Mouse (Mus musculus) spleen, postnatal 14 days (tissue): Measurements from ENCODE around the gene Klf15.

Experiments used
- DNase-seq, 2 experiments: peaks; one replicate each; pipeline ENCODE4 v3.0.0; 2021 to 2022; ENCODE audit warnings: low spot score in 2 of 2

Gene Klf15

GRCm38 (mm10) chr6:90465028-90465640 is 2.8 kb downstream of the Klf15 start:
- no peak for DNase-seq

- no peak for DNase-seq
Observed at GRCm38 (mm10) chr6:90466079-90466478, 3.7 kb downstream of the Klf15 start.

GRCm38 (mm10) chr6:90466847-90467410 is 4.6 kb downstream of the Klf15 start:
- DNase-seq = no peak

- DNase-seq = no peak
Observed at GRCm38 (mm10) chr6:90468216-90468615, 5.8 kb downstream of the Klf15 start.

GRCm38 (mm10) chr6:90469041-90469440 is 6.7 kb downstream of the Klf15 start:
- no peak for DNase-seq

- no peak for DNase-seq
Observed at GRCm38 (mm10) chr6:90470255-90470654, 7.9 kb downstream of the Klf15 start.

- DNase-seq = no peak
Observed at GRCm38 (mm10) chr6:90470947-90471541, 8.7 kb downstream of the Klf15 start.

- no peak for DNase-seq
Observed at GRCm38 (mm10) chr6:90472079-90472478, 9.7 kb downstream of the Klf15 start.

GRCm38 (mm10) chr6:90472697-90473096 is 10.3 kb downstream of the Klf15 start:
- no peak for DNase-seq

GRCm38 (mm10) chr6:90473630-90474360 is 11.4 kb downstream of the Klf15 start:
- no peak for DNase-seq

- DNase-seq = no peak
Observed at GRCm38 (mm10) chr6:90474361-90474750, 12.0 kb downstream of the Klf15 start.

- DNase-seq = no peak
Observed at GRCm38 (mm10) chr6:90475176-90475853, 12.9 kb downstream of the Klf15 start.

- DNase-seq = no peak
Observed at GRCm38 (mm10) chr6:90475854-90476212, 13.5 kb downstream of the Klf15 start.

- DNase-seq = no peak
Observed at GRCm38 (mm10) chr6:90476941-90477518, 14.7 kb downstream of the Klf15 start.

- DNase-seq = no peak
Observed at GRCm38 (mm10) chr6:90484249-90484648, 21.9 kb downstream of the Klf15 start.

- DNase-seq = no peak
Observed at GRCm38 (mm10) chr6:90484876-90485275, 22.5 kb downstream of the Klf15 start.

- DNase-seq = no peak
Observed at GRCm38 (mm10) chr6:90486176-90486921, 24.0 kb downstream of the Klf15 start, which contains the start of gene Aldh1l1. Gene Aldh1l1, plus strand, starts transcription at chr6:90486427.

- no peak for DNase-seq
Observed at GRCm38 (mm10) chr6:90487531-90487930, 25.2 kb downstream of the Klf15 start.

GRCm38 (mm10) chr6:90489532-90489931 is 27.2 kb downstream of the Klf15 start:
- DNase-seq = no peak

- no peak for DNase-seq
Observed at GRCm38 (mm10) chr6:90490976-90491375, 28.6 kb downstream of the Klf15 start.
